Mouse (Mus musculus): ENCODE measurements at regions not wholly inside any gene's neighbourhood (a gene's known extent, or its start where the extent isn't known, plus 50 kb on each side); places are given as distances from the start of the nearest gene placed in this dataset.

DNA sequence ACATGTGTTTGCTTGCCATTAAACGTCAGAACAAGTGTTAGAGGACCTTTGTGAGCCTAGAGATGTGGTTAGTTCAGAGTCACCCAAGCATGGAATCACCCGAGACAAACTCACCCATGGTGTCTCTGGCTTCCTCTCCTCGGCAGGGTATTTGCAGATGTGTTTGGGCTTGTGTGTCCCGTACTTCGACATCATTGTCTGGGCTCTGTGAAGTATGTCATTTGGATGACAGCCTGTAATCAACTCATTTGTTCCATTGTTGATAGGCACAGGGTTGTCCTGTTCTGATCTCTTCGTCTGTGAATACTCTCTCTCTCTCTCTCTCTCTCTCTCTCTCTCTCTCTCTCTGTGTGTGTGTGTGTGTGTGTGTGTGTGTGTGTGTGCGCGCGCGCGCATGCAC lies 277.8 kb upstream of the Dynlrb2 start:
- no peak for DNase-seq (ENCODE audit: low read depth)

- no peak for DNase-seq (ENCODE audit: low read depth)
Measured at GRCm38 (mm10) chr8:116223235-116223634, 281.5 kb upstream of the Dynlrb2 start.

DNA sequence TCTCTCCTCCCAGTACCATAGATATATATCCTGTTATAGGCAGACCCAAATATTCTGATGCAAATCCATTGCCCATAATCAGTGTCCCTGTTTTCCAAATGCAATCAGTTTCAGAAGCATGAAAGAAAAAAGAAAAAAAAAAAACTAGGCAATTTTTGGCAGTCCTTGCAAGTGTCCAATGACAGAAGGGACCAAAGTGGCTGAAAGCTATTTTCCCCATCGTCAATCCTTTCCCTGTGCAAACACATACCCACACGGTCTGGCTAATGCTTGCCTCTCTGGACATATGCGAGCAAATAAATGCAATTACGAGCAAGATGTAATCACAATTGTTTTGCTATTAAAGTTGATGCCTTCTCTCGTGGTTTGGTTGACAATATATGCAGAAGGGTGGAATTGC lies 288.9 kb upstream of the Dynlrb2 start:
- no peak for DNase-seq (ENCODE audit: low read depth)

GRCm38 (mm10) chr8:116215286-116215860 lies 289.4 kb upstream of the Dynlrb2 start:
- DNase-seq (ENCODE audit: low read depth): no peak

- DNase-seq (ENCODE audit: low read depth): no peak
Measured at GRCm38 (mm10) chr8:116203631-116204030, 301.1 kb upstream of the Dynlrb2 start.

- no peak for DNase-seq (ENCODE audit: low read depth)
Measured at GRCm38 (mm10) chr8:116200459-116200999, 304.2 kb upstream of the Dynlrb2 start.

GRCm38 (mm10) chr8:116196623-116197184 lies 308.1 kb upstream of the Dynlrb2 start:
- DNase-seq (ENCODE audit: low read depth): no peak

GRCm38 (mm10) chr8:116192096-116192495 lies 312.7 kb upstream of the Dynlrb2 start:
- no peak for DNase-seq (ENCODE audit: low read depth)

- DNase-seq (ENCODE audit: low read depth): no peak
Measured at GRCm38 (mm10) chr8:116185206-116185605, 319.6 kb upstream of the Dynlrb2 start.

GRCm38 (mm10) chr8:116184241-116184640 lies 320.5 kb upstream of the Dynlrb2 start:
- no peak for DNase-seq (ENCODE audit: low read depth)

DNA sequence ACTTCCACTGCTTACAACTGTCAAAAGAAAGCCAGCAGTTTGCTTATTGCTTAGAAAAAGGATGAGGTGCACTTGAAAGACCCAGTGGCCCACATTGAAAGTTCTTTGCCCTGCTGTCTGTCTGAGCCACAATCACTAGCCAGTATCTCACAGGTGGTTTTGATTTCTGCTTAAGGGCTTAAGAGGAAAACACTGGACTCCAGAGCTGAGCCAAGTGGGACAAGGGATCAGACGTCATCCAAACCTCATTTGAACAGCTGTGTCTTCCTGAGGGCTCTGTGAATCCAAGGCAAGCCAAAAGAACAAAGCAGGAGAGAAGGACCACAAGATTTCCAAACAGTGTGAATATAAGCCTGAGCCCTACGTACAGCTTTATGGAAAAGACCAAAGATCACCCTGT lies 326.8 kb upstream of the Dynlrb2 start:
- no peak for DNase-seq (ENCODE audit: low read depth)

DNA sequence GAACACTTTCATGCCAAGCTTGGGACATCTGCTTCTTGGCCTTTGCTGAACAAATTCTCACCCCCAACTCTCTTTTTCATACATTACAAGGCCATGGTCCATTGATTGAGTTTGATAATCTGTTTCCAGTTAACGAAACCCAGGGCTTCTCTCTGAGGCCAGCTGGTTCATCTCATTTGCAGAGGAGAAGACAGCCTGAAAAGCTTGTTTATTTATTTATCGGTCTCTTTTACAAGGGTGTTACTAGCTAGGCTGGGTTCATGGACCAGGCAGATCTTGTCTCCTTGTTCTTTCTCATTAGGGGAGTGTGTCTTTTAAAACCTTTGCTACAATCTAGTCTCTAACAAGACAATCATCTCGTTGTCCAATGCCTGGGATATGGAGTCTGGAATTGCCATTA lies 329.9 kb upstream of the Dynlrb2 start:
- no peak for DNase-seq (ENCODE audit: low read depth)

GRCm38 (mm10) chr8:116173961-116174360 lies 330.8 kb upstream of the Dynlrb2 start:
- DNase-seq (ENCODE audit: low read depth): no peak

- DNase-seq (ENCODE audit: low read depth): no peak
Measured at GRCm38 (mm10) chr8:116167874-116168273, 336.9 kb upstream of the Dynlrb2 start.

GRCm38 (mm10) chr8:116164989-116165299 lies 339.8 kb upstream of the Dynlrb2 start:
- no peak for DNase-seq (ENCODE audit: low read depth)

- no peak for DNase-seq (ENCODE audit: low read depth)
Measured at GRCm38 (mm10) chr8:116164190-116164988, 340.4 kb upstream of the Dynlrb2 start.

- no peak for DNase-seq (ENCODE audit: low read depth)
Measured at GRCm38 (mm10) chr8:116160932-116161331, 343.8 kb upstream of the Dynlrb2 start.

DNA sequence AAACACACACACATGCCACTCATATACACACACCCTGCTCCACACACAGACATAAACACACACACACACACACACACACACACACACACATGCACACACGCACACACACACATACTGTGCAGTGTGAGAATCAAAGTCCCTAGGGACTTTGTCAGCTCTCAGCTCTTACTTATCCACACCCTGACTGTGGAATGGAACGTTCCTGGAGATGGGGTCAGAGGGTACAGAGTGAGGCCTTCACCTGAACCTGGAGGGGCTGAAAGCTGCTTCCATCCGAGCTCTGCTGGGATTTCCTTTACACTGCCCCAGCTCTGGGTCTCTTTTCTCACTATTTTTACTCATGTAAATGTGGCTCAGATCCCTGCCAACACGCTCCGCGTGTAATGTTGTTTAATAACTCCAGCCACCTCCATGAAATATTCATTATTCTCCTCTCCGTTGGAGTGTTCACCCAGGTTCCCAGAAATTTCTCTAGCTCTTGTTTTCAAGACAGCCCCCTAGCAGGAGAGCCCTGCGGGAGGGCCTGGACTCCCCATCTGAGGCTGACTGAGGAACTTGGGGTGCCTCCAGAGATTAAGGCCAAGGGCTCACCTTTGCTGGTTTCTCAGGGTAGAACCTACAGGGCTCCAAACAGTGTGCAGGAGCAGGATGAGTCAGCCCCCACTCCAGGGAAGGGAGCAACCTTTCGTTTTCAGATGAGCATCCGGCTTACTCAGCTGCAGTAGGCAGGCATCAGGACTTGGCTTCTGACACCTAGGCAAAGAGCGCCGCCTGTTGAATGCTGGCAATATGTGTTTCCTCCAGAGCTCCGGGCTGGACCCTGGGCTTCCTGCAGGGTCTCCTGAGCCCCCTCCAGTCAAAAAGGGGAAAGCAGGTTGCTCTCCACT lies 360.8 kb upstream of the Dynlrb2 start:
- DNase-seq (ENCODE audit: low read depth): peak; percentile 4

DNA sequence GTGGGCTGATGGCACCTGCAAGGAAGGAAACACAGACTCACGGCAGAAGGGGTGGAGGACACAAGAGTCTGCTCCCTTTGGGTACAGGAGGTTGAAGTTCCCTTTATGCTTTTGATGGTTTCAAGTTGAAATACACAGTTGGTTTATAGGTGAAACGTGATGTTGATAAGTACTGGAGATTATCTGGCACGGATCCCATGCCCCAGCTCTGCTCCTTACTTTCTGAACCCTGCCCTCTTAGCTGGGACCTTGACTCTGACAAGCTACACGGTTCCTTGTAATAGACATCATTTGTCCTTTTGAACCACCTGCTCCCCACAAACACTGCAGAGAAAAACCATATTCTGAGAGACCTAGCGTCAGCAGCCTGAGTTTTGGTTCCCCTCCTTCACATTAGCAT lies 363.4 kb upstream of the Dynlrb2 start:
- DNase-seq (ENCODE audit: low read depth): no peak

- DNase-seq (ENCODE audit: low read depth): no peak
Measured at GRCm38 (mm10) chr8:116139934-116140333, 364.8 kb upstream of the Dynlrb2 start.

GRCm38 (mm10) chr8:116137765-116138164 lies 367.0 kb upstream of the Dynlrb2 start:
- no peak for DNase-seq (ENCODE audit: low read depth)

GRCm38 (mm10) chr8:116133503-116133902 lies 371.3 kb upstream of the Dynlrb2 start:
- no peak for DNase-seq (ENCODE audit: low read depth)
